Mouse (Mus musculus): Measurements from ENCODE around the gene Wscd2. TPM values are rescaled to one million over a fixed set of nuclear protein-coding genes. Genes with fewer than 3 reads are reported as not detected.

Gene Wscd2
- polyA plus RNA-seq, 1 experiment, result not detected

DNA sequence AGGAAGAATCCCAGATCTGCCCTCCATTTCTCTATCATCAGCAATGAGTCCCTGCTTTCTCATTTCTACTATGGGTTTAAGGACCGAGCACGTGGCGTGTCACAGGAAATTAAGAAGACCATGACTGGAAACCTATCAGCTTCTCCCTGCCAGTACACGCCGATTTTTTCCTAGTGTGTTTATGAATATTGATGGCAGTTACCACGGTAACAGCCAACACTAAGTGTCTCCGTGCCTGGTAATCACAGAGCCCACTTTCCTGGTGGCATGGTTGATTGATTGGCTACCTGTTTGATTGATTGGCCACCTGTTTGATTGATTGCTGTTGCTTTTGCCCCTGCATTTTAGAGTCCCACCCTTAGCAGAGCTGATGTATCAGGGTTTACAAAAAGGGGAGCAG, 30.2 kb upstream of the Wscd2 start:
- H3K9me3 ChIP-seq (ENCODE audit: control insufficient read depth, low read length), result peaks cover 11% of the 10 kb centered on the region; the same call in 1 of the 2 replicates
- H3K4me1 ChIP-seq (ENCODE audit: control insufficient read depth), result no peaks in the 10 kb centered on the region
- H3K27me3 ChIP-seq (ENCODE audit: control insufficient read depth), result peaks cover 3% of the 10 kb centered on the region; the same call in 1 of the 2 replicates
- no peak overlapping the region for H3K4me3 ChIP-seq (replicated peaks)
- H3K36me3 ChIP-seq (ENCODE audit: control insufficient read depth), result no peaks in the 10 kb centered on the region
- no peak for TF ChIP-seq GATA1 (IDR thresholded peaks at IDR 0.05; ENCODE audit: low read length)
- no peak for TF ChIP-seq TAL1 (IDR thresholded peaks at IDR 0.05; ENCODE audit: low read length)

DNA sequence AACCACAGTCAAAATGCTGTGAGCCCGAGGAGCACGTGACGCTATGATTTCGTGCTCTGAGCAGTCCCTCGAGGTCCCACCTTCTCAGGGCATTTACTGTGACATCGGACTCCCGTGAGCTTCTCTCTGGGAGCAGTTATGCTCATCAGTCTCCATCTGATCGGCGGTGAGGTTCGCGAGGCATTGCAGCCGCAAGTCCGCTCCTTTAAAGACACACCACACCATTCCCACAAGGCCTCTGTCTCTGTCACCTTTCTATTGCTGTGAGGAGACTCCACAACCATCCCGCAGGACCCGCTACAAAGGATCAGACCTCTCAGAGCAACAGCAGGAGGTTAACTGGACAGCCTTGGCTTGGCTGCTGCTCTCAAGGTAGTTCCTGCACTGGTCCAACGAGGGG, 28.6 kb upstream of the Wscd2 start:
- H3K9me3 ChIP-seq (ENCODE audit: control insufficient read depth, low read length), result peaks cover 3% of the 10 kb centered on the region; the same call in 1 of the 2 replicates
- peaks cover 3% of the 10 kb centered on the region; the same call in 1 of the 2 replicates for H3K27me3 ChIP-seq (ENCODE audit: control insufficient read depth)
- H3K36me3 ChIP-seq (ENCODE audit: control insufficient read depth), result no peaks in the 10 kb centered on the region
- H3K4me3 ChIP-seq (replicated peaks), result no peak overlapping the region
- no peak for TF ChIP-seq GATA1 (IDR thresholded peaks at IDR 0.05; ENCODE audit: low read length)
- TF ChIP-seq TAL1 (IDR thresholded peaks at IDR 0.05; ENCODE audit: low read length), result no peak
- no peaks in the 10 kb centered on the region for H3K4me1 ChIP-seq (ENCODE audit: control insufficient read depth)

DNA sequence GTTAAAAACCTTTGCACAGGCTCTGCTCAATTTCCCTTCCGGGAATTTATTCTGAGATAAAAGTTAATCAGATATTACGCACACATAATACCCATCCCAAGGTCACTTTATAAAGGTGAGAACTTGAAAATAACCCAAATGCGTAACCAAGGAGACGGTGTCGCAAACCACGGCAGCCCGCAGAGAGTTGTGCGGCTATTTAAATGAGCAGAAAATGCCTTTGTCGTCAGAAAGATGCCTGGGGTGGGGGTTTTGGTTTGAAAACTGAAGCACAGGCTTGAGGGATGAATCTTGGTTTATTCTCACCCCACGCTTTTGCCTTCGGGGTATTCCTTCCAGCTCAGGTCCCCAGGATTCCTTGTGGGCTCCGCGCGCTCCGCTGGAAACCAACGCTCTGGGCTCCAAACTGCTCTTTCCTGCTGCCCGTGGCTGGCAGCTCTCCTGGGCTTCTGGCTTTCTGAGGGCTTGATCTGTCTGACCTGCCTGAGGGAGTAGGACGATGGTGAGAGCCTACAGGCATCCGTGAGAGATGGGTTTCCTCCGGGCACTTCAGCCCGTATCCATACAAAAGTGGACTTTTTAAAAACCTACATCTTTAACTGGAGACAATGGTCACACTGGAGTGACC, 28.0 kb upstream of the Wscd2 start:
- no peak overlapping the region for H3K4me3 ChIP-seq (replicated peaks)
- peaks cover 3% of the 10 kb centered on the region; the same call in 1 of the 2 replicates for H3K27me3 ChIP-seq (ENCODE audit: control insufficient read depth)
- H3K9me3 ChIP-seq (ENCODE audit: control insufficient read depth, low read length), result peaks cover 2% of the 10 kb centered on the region; the same call in 1 of the 2 replicates
- H3K36me3 ChIP-seq (ENCODE audit: control insufficient read depth), result no peaks in the 10 kb centered on the region
- no peak for TF ChIP-seq GATA1 (IDR thresholded peaks at IDR 0.05; ENCODE audit: low read length)
- TF ChIP-seq TAL1 (IDR thresholded peaks at IDR 0.05; ENCODE audit: low read length), result no peak
- no peaks in the 10 kb centered on the region for H3K4me1 ChIP-seq (ENCODE audit: control insufficient read depth)

DNA sequence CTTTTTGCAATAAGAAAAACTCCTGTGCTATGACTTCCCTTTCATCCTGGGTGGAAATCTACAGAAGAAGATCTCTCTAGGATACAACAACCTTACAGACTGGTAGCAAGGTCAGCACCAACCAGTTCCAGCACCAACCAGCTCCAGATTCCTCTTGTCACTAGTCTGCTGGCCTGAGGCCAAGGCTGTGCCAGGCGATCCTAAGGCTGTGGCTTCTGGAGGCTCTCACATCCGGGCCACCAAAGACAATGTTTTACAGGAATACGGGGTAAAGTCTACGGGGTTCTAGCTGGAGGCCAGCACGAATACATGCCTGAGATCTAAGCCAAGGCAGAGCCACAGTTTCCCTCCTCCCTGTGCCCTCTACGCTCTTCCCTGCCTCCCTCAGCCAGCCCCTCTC, 25.4 kb upstream of the Wscd2 start:
- Histone ChIP-seq H3K36me3 (ENCODE audit: control insufficient read depth) (no peaks in the 10 kb centered on the region), H3K4me3 (replicated peaks) (no peak overlapping the region), H3K27me3 (ENCODE audit: control insufficient read depth) (peaks cover 3% of the 10 kb centered on the region; the same call in 1 of the 2 replicates), H3K4me1 (ENCODE audit: control insufficient read depth) (no peaks in the 10 kb centered on the region), H3K9me3 (ENCODE audit: control insufficient read depth, low read length) (no peaks in the 10 kb centered on the region)
- TF ChIP-seq TAL1 (IDR thresholded peaks at IDR 0.05; ENCODE audit: low read length) (no peak), GATA1 (IDR thresholded peaks at IDR 0.05; ENCODE audit: low read length) (no peak)

DNA sequence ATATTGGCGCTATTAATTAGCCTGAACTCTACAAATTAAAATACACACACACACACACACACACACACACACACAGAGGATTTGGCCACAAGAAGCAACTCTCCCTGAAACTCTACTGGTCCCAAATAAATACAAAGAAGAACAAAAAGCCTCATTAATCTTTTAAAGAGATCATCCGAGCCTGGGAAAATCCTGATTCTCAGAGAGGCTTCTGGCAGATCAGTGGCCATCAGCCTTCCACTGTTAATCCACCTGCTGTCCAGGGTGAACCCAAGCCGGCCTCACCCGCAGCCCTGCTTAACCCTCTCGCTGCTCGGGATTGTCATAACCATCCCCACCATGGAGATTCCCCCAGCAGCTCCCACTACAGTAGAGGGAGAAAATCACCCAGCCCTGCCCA, 23.6 kb upstream of the Wscd2 start:
- Histone ChIP-seq H3K4me1 (ENCODE audit: control insufficient read depth) (no peaks in the 10 kb centered on the region), H3K36me3 (ENCODE audit: control insufficient read depth) (no peaks in the 10 kb centered on the region), H3K9me3 (ENCODE audit: control insufficient read depth, low read length) (no peaks in the 10 kb centered on the region), H3K4me3 (replicated peaks) (no peak overlapping the region), H3K27me3 (ENCODE audit: control insufficient read depth) (no peaks in the 10 kb centered on the region; the same call in 1 of the 2 replicates)
- TF ChIP-seq GATA1 (IDR thresholded peaks at IDR 0.05; ENCODE audit: low read length), result no peak

DNA sequence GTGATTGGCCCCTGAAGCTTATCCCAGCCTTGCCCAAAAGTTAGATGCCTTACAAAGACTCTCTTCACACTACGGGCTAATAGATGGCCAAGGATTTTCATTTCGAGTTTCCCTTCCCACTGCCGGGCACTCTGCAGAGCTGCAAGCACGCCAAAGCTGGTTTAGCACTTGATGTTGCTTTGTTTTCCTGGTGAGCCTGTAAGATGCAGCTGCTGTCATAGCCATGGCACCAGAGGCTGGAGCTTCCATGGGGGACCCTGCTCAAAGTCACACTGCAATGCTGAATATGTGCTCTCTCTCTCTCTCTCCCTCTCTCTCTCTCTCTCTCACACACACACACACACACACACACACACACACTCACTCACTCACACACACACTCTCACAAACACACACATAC, 23.1 kb upstream of the Wscd2 start:
- H3K27me3 ChIP-seq (ENCODE audit: control insufficient read depth), result no peaks in the 10 kb centered on the region; the same call in 1 of the 2 replicates
- H3K4me1 ChIP-seq (ENCODE audit: control insufficient read depth), result no peaks in the 10 kb centered on the region
- no peak overlapping the region for H3K4me3 ChIP-seq (replicated peaks)
- no peaks in the 10 kb centered on the region for H3K36me3 ChIP-seq (ENCODE audit: control insufficient read depth)
- H3K9me3 ChIP-seq (ENCODE audit: control insufficient read depth, low read length), result no peaks in the 10 kb centered on the region
- TF ChIP-seq GATA1 (IDR thresholded peaks at IDR 0.05; ENCODE audit: low read length) (no peak), TAL1 (IDR thresholded peaks at IDR 0.05; ENCODE audit: low read length) (no peak)

DNA sequence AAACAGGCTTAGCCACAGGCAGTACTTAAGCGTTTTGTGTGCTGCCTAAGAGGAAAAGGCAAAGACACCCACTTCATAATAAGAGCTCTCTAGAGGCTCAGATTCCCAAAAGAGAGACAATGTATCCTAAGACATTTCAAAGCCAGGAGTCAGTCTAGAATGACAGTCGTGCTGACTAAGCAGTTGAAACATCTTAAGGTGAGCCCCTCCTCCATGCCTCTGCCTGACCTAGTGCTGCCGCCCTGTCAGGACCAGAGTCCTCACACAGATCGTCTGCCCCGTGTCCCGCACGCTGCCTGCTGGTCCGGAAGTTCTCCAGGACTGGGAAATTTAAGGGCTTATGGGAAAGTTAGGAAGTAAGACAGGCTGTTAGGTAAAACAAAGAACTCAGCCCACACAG, 22.4 kb upstream of the Wscd2 start:
- Histone ChIP-seq H3K27me3 (ENCODE audit: control insufficient read depth) (no peaks in the 10 kb centered on the region), H3K9me3 (ENCODE audit: control insufficient read depth, low read length) (no peaks in the 10 kb centered on the region), H3K36me3 (ENCODE audit: control insufficient read depth) (no peaks in the 10 kb centered on the region), H3K4me3 (replicated peaks) (no peak overlapping the region), H3K4me1 (ENCODE audit: control insufficient read depth) (no peaks in the 10 kb centered on the region)
- TF ChIP-seq TAL1 (IDR thresholded peaks at IDR 0.05; ENCODE audit: low read length), result no peak
- TF ChIP-seq GATA1 (IDR thresholded peaks at IDR 0.05; ENCODE audit: low read length), result no peak

DNA sequence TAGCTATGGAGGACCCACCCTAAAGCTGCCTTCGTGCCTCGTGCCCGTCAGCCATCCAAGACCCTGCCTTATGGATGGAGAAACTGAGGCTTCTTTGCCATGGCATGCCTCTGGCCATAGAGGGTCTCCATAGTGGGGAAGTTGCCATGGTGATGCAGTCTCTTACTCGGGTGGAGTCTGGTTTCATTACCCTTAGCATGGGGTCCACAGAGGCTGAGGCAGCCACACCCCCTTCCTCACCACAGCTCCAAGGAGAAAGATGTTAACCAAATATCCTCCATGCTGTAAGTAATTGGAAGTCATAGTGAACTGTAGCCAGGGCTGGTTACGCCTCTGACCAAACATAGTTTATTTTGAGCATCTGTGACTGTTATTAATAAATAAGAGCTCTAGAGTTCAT, 21.5 kb upstream of the Wscd2 start:
- no peaks in the 10 kb centered on the region for H3K4me1 ChIP-seq (ENCODE audit: control insufficient read depth)
- TF ChIP-seq GATA1 (IDR thresholded peaks at IDR 0.05; ENCODE audit: low read length), result no peak
- TF ChIP-seq TAL1 (IDR thresholded peaks at IDR 0.05; ENCODE audit: low read length), result no peak
- H3K4me3 ChIP-seq (replicated peaks), result no peak overlapping the region
- no peaks in the 10 kb centered on the region for H3K9me3 ChIP-seq (ENCODE audit: control insufficient read depth, low read length)
- no peaks in the 10 kb centered on the region for H3K36me3 ChIP-seq (ENCODE audit: control insufficient read depth)
- H3K27me3 ChIP-seq (ENCODE audit: control insufficient read depth), result no peaks in the 10 kb centered on the region

DNA sequence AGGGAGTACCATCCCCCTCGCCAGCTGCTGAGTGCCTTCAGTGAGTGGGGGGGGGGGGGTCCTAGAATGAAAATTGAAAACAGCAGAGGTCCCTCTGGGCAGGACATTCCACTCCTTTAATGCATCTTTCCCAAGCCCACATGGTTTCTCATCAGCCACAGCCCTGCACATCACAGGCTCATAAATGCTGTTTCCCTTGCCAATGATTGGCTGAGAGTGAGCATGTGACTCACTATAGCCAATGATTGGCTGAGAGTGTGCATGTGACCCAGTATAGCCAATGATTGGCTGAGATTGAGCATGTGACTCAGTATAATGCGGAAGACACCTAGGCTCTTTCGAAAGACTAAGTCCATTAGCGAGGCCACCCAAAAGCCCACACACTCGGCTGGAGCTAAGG, 20.9 kb upstream of the Wscd2 start:
- Histone ChIP-seq H3K4me3 (replicated peaks) (no peak overlapping the region), H3K9me3 (ENCODE audit: control insufficient read depth, low read length) (no peaks in the 10 kb centered on the region), H3K4me1 (ENCODE audit: control insufficient read depth) (no peaks in the 10 kb centered on the region), H3K36me3 (ENCODE audit: control insufficient read depth) (no peaks in the 10 kb centered on the region), H3K27me3 (ENCODE audit: control insufficient read depth) (no peaks in the 10 kb centered on the region)
- TF ChIP-seq TAL1 (IDR thresholded peaks at IDR 0.05; ENCODE audit: low read length) (no peak), GATA1 (IDR thresholded peaks at IDR 0.05; ENCODE audit: low read length) (no peak)

DNA sequence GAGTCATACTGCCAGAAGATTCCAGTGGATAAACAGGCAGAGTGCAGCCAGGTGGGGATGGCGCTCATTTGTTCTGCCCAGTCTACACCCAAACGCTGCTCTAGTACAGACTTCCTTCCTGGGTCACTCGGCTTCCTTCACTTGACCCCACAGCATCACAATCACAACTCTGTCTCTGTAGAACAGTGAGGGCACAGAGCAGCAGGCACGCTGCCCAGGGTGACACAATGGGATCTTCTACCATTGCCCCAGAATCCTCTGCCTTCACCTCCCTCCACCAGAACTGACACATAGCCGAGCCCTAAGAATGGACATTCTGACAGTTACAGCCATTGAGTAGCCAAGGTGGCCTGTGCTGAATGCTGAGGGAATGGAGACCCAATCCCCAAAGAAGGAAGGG, 20.3 kb upstream of the Wscd2 start:
- TF ChIP-seq TAL1 (IDR thresholded peaks at IDR 0.05; ENCODE audit: low read length) (no peak), GATA1 (IDR thresholded peaks at IDR 0.05; ENCODE audit: low read length) (no peak)
- H3K4me1 ChIP-seq (ENCODE audit: control insufficient read depth), result no peaks in the 10 kb centered on the region
- no peak overlapping the region for H3K4me3 ChIP-seq (replicated peaks)
- H3K9me3 ChIP-seq (ENCODE audit: control insufficient read depth, low read length), result no peaks in the 10 kb centered on the region
- H3K27me3 ChIP-seq (ENCODE audit: control insufficient read depth), result no peaks in the 10 kb centered on the region
- no peaks in the 10 kb centered on the region for H3K36me3 ChIP-seq (ENCODE audit: control insufficient read depth)
